Mouse (Mus musculus) cerebellum, adult 11-12 months (tissue): ENCODE data around the gene Srd5a1.
"Not testable (repeated sequence)": the region's sequence is repeated elsewhere in the genome, so short reads cannot be mapped to it uniquely, and the experiment has no call there.

ENCODE experiments used
- DNase-seq: peaks from one replicate; pipeline ENCODE4 v3.0.0; 2022

The Srd5a1 gene

GRCm38 (mm10) chr13:69565401-69565800, 45.8 kb downstream of the Srd5a1 start:
- not testable (repeated sequence) for DNase-seq

- no peak for DNase-seq
Measured at GRCm38 (mm10) chr13:69564573-69564972, 46.7 kb downstream of the Srd5a1 start.

GRCm38 (mm10) chr13:69563905-69564304, 47.3 kb downstream of the Srd5a1 start:
- DNase-seq: no peak

GRCm38 (mm10) chr13:69562654-69563574, 48.3 kb downstream of the Srd5a1 start:
- no peak for DNase-seq

- DNase-seq: no peak
Measured at GRCm38 (mm10) chr13:69562004-69562403, 49.2 kb downstream of the Srd5a1 start.

GRCm38 (mm10) chr13:69559291-69559961, 51.8 kb downstream of the Srd5a1 start:
- no peak for DNase-seq

GRCm38 (mm10) chr13:69558098-69558660, 53.1 kb downstream of the Srd5a1 start:
- peak; percentile 72 for DNase-seq

GRCm38 (mm10) chr13:69556728-69557127, 54.5 kb downstream of the Srd5a1 start:
- DNase-seq: no peak

- no peak for DNase-seq
Measured at GRCm38 (mm10) chr13:69555957-69556482, 55.2 kb downstream of the Srd5a1 start.

- no peak for DNase-seq
Measured at GRCm38 (mm10) chr13:69555045-69555444, 56.2 kb downstream of the Srd5a1 start.

GRCm38 (mm10) chr13:69554255-69554654, 57.0 kb downstream of the Srd5a1 start:
- DNase-seq: no peak

- DNase-seq: no peak
Measured at GRCm38 (mm10) chr13:69553024-69553423, 58.2 kb downstream of the Srd5a1 start.

- DNase-seq: no peak
Measured at GRCm38 (mm10) chr13:69550831-69551230, 60.4 kb downstream of the Srd5a1 start.

GRCm38 (mm10) chr13:69549980-69550379, 61.3 kb downstream of the Srd5a1 start:
- no peak for DNase-seq

GRCm38 (mm10) chr13:69547488-69548180, 63.6 kb downstream of the Srd5a1 start:
- no peak for DNase-seq

- no peak for DNase-seq
Measured at GRCm38 (mm10) chr13:69545019-69545418, 66.2 kb downstream of the Srd5a1 start.

GRCm38 (mm10) chr13:69543595-69543994, 67.6 kb downstream of the Srd5a1 start:
- no peak for DNase-seq

- DNase-seq: no peak
Measured at GRCm38 (mm10) chr13:69542571-69543352, 68.5 kb downstream of the Srd5a1 start.

- DNase-seq: no peak
Measured at GRCm38 (mm10) chr13:69541776-69542175, 69.5 kb downstream of the Srd5a1 start.

- peak; percentile 59 for DNase-seq
Measured at GRCm38 (mm10) chr13:69541209-69541608, 70.0 kb downstream of the Srd5a1 start.

GRCm38 (mm10) chr13:69538327-69538726, 72.9 kb downstream of the Srd5a1 start:
- DNase-seq: no peak

- DNase-seq: no peak
Measured at GRCm38 (mm10) chr13:69537366-69537765, 73.9 kb downstream of the Srd5a1 start.
